Mouse (Mus musculus) E14TG2a.4 (cell line): ENCODE data around the gene Dapk1.

Experiments used
- CTCF ChIP-seq: conservative IDR thresholded peaks from 2 replicates; pipeline ENCODE4 v1.5.1; 2014; ENCODE audit warnings: low read length
- NANOG ChIP-seq: IDR thresholded peaks from 2 replicates; pipeline ENCODE4 v1.6.1; 2014; ENCODE audit warnings: borderline replicate concordance, low read length, mixed read lengths
- POU5F1 ChIP-seq: IDR thresholded peaks from 2 replicates; pipeline ENCODE4 v1.6.1; 2014; ENCODE audit warnings: low read length, borderline replicate concordance

DNA sequence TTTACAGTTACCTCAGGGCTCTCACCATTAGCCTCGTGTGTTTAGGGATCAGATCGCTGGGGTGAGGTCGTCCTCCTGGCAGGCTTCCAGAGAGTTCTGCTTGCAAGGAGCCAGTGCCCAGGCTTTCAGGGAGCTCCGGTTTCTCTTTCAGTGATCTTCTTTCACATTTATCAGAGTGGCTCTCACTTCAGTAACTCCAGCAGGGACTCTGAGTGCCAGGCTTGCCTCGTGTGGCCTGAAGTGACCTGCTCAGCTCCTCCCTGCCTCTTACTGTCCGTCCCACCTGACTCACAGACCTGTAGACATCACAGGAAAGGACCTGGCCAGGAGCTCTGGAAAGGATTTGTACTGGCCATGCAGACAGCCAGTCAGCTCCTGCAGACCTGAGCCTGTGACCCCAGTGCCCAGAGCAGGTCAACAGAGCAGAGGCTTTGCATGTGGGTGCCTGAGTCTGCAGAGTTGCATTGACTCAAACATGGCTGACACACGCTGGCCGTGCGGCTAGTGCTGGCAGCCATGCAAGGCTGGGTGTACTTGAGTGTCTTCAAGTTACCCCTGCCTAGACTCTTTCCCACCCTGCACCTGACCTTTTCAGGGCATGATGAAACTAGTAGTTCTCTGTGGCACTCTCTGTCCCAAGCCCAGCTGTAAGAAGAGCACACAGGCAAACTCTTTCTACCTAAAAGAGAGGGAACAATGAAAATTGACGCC, 82.5 kb downstream of the Dapk1 start:
- TF ChIP-seq CTCF (no peak), NANOG (no peak), POU5F1 (no peak)
